Mouse (Mus musculus): ENCODE measurements around the gene Arid1b.

DNA sequence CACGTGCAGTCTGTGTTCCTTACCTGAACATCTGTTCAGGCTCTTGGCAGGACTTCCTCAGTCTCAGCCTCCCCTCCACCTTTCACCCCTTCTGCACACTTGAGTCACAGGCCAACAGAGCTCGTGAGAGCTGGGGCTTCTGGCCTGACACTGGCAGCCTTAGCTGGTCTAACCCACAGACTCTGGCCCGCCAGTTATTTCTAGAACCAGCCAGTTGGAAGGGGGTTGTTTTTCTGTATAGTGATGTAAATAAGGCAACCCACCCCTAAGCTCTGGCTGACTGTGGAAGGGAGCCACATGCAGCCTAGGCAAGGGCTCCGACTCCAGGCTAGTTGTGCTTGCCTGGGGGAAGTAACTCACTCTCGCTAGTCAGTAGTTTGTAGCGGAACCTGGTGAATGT lies 276.7 kb downstream of the Arid1b start:
- TF ChIP-seq CTCF (IDR thresholded peaks at IDR 0.05): no peak
- no peak for TF ChIP-seq EP300 (IDR thresholded peaks at IDR 0.05)

Measured in lung, postnatal 0 days (tissue).